Mouse (Mus musculus): Measurements from ENCODE around the gene Arfgap3. TPM values are rescaled to one million over a fixed set of nuclear protein-coding genes. Genes with fewer than 3 reads are reported as not detected.

Gene Arfgap3
- polyA plus RNA-seq, 1 experiment from 2014 or later, result 37.0 TPM

DNA sequence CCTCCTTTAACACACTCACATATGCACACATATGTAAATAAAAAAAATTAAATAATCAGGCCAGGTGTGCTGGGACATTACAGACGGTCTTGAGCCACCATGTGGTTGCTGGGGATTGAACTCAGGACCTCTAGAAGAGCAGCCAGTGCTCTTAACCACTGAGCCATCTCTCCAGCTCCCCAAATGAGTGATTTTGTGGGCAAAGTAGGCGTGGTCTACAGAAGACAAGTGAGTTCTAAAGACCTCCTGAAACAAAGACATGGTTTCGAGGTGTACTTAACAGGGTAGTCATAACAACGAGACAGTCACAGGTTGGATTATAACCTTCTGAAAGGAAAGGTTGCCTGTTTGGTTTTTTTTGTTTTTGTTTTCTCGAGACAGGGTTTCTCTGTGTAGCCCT lies 86.6 kb downstream of the Arfgap3 start:
- Histone ChIP-seq H3K27ac (replicated peaks) (no peak overlapping the region), H3K36me3 (no peaks in the 10 kb centered on the region), H3K4me2 (no peak overlapping the region), H3K4me3 (replicated peaks) (no peak overlapping the region), H3K4me1 (no peaks in the 10 kb centered on the region), H3K27me3 (replicated peaks) (0 out of 2 replicates have a peak, but pooled peaks cover 4% of the 10 kb centered on the region), H3K9ac (replicated peaks) (no peak overlapping the region), H3K9me3 (replicated peaks) (no peaks in the 10 kb centered on the region)
- ATAC-seq (ENCODE audit: low FRiP score), result no peak
- 83% methylated on average over 5 of the region's 5 CpGs for WGBS

DNA sequence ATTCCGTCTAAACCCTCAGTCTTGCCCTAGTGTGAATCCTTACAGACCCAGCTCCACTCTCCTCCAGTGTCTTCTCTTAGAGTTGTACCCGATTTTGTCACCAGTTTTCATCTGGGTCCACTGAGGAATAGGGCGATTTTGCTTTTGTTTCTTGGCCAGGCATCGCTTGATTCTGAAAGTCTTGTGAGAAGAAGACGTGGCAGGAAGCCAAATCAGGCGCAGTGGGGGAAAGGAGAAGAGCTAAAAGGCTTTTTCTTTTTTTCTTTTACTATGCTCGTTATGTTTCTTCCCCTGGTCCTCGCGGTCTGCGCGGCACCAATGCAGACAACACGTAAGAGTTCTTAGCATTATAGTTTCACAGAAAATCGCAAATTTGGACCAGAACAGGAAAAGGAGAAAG lies 92.1 kb downstream of the Arfgap3 start:
- peaks cover 8% of the 10 kb centered on the region for H3K27me3 ChIP-seq (replicated peaks)
- H3K4me2 ChIP-seq, result no peak overlapping the region
- no peaks in the 10 kb centered on the region for H3K9me3 ChIP-seq (replicated peaks)
- H3K27ac ChIP-seq (replicated peaks), result no peak overlapping the region
- no peak overlapping the region for H3K9ac ChIP-seq (replicated peaks)
- WGBS, result 58% methylated on average over 13 of the region's 13 CpGs
- no peak for ATAC-seq (ENCODE audit: low FRiP score)
- H3K4me3 ChIP-seq (replicated peaks), result no peak overlapping the region
- no peaks in the 10 kb centered on the region for H3K36me3 ChIP-seq
- H3K4me1 ChIP-seq, result 0 out of 2 replicates have a peak, but pooled peaks cover 4% of the 10 kb centered on the region

DNA sequence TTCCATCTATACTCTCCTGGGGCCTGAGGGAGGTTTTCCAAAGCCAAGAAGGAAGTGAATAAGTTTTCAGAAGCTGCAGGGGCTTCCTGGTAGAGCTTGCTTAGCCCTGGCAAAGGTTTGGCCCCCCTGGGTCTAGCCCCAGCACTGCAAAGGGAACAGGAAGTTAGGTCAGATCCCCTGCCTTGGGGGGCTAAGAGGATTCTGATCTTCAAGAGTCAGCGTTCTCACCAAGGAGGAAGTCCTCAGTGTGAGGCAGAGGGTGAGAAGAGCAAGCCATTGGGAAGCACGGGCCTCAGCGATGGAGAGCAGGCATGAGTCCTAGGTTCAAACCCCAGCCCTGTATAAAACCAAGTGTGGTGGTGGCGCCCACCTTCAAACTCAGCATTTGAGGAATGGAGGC lies 93.6 kb downstream of the Arfgap3 start:
- Histone ChIP-seq H3K4me1 (peaks cover 7% of the 10 kb centered on the region), H3K27ac (replicated peaks) (no peak overlapping the region), H3K9ac (replicated peaks) (no peak overlapping the region), H3K27me3 (replicated peaks) (peaks cover 22% of the 10 kb centered on the region), H3K36me3 (no peaks in the 10 kb centered on the region), H3K4me3 (replicated peaks) (no peak overlapping the region), H3K9me3 (replicated peaks) (no peaks in the 10 kb centered on the region), H3K4me2 (no peak overlapping the region)
- 78% methylated on average over 4 of the region's 4 CpGs for WGBS
- ATAC-seq (ENCODE audit: low FRiP score), result no peak

DNA sequence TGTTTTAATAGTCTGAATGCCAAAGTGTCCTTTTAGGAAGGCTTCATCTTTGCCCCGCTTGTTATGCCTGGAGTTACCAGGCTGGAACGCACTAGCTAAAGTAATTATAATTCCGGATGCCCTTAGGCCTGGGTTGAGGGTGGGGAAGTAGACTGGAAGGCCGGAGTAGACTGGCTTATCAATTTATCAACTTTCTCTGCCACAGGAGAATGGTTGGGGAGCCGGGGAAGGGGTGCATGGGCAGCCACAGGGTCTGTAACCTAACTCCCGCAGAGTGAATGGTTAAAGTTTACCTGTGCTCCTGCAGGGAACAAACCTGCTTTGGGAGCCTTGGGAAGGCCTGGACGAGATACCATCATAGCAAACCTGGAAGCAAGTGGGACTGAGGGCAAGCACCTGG lies 94.1 kb downstream of the Arfgap3 start:
- no peak for ATAC-seq (ENCODE audit: low FRiP score)
- 90% methylated on average over 7 of the region's 7 CpGs for WGBS
- H3K9me3 ChIP-seq (replicated peaks), result no peaks in the 10 kb centered on the region
- no peak overlapping the region for H3K4me2 ChIP-seq
- no peak overlapping the region for H3K9ac ChIP-seq (replicated peaks)
- H3K27ac ChIP-seq (replicated peaks), result no peak overlapping the region
- H3K4me3 ChIP-seq (replicated peaks), result no peak overlapping the region
- no peaks in the 10 kb centered on the region for H3K36me3 ChIP-seq
- H3K4me1 ChIP-seq, result peaks cover 12% of the 10 kb centered on the region
- H3K27me3 ChIP-seq (replicated peaks), result peaks cover 24% of the 10 kb centered on the region

DNA sequence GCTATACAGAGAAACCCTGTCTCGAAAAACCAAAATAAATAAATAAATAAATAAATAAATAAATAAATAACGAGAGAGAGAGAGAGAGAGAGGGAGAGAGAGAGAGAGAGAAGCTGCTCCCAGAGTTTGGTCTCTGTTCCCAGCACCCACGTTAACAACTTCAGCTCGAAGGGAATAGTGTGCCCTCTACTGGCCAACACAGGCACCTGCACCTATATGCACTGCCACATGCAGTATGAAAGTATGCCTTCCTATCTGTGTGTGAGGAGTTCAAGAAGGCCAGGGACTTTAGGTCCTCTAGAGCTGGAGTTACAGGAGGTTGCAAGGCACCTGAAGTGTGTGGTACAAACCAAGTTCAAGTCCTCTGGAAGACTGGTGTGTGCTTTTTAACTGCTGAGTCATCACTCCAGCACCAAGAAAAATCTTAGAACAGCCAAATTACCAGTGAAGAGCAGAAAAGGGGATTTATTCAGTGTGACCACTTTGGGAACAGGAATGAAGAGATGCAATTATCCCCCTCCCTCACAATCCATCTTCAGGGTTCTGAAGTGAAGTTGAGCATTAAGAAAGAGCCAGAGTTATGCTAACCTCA lies 94.8 kb downstream of the Arfgap3 start:
- H3K4me1 ChIP-seq, result peaks cover 19% of the 10 kb centered on the region
- H3K9ac ChIP-seq (replicated peaks), result no peak overlapping the region
- H3K4me3 ChIP-seq (replicated peaks), result no peak overlapping the region
- H3K36me3 ChIP-seq, result no peaks in the 10 kb centered on the region
- H3K9me3 ChIP-seq (replicated peaks), result no peaks in the 10 kb centered on the region
- H3K4me2 ChIP-seq, result no peak overlapping the region
- H3K27me3 ChIP-seq (replicated peaks), result peaks cover 30% of the 10 kb centered on the region
- ATAC-seq (ENCODE audit: low FRiP score), result no peak
- no peak overlapping the region for H3K27ac ChIP-seq (replicated peaks)
- 93% methylated on average over 4 of the region's 4 CpGs for WGBS

DNA sequence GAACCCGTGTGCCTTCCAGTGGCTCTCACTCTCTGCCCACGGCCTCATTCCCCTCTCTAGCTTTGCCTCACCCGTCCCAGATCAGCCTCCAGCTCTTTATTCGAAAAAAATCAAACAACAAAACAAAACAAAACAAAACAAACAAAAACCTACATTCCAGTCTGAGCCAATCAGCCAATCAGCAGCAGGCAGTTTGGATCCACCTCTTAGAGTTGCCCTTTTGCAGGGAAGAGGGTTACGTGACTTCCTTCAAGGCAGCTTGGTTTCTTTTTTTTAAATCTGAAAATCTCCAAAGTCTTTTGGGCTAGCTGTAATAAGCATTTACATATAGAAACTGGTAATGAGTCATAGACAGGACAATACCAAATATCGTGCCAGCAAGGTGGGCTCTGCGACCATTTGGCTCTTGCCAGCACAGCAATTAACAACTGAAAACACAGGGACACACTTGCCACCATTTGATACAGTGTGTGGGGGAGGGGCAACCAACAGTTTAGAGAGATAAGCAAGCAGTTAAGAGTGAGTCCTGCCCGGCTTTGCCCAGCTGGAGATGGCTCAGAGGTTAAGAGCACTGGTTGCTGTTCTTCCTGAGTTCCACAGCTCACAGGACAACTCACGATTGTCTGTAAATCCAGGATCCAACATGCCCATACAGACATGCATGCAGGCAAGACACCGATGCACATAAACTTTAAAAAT lies 95.5 kb downstream of the Arfgap3 start:
- ATAC-seq (ENCODE audit: low FRiP score), result no peak
- H3K36me3 ChIP-seq, result no peaks in the 10 kb centered on the region
- H3K4me2 ChIP-seq, result no peak overlapping the region
- no peaks in the 10 kb centered on the region for H3K9me3 ChIP-seq (replicated peaks)
- H3K27me3 ChIP-seq (replicated peaks), result peaks cover 37% of the 10 kb centered on the region
- WGBS, result 82% methylated on average over 10 of the region's 10 CpGs
- H3K9ac ChIP-seq (replicated peaks), result no peak overlapping the region
- peaks cover 19% of the 10 kb centered on the region for H3K4me1 ChIP-seq
- H3K27ac ChIP-seq (replicated peaks), result no peak overlapping the region
- no peak overlapping the region for H3K4me3 ChIP-seq (replicated peaks)

DNA sequence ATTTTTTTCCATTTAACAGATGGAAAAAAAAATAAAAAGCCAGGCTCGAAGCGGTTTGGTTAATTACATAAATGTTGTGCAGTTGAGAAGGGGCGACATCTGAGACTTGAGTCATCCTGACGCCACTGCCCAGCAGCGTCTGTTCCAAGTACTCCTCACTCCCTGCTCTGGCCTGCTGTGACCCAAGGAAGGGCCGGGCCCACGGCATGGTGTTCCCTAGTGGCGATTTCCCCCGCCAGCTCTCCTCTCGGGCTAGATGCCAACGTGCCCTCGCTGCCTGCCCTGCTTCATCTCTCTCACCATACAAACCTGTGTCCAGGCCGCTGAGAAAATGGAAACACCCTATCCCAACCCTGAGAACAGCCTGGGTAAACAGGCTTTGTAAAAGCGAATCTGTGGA lies 98.0 kb downstream of the Arfgap3 start:
- H3K9ac ChIP-seq (replicated peaks), result no peak overlapping the region
- no peak for ATAC-seq (ENCODE audit: low FRiP score)
- no peak overlapping the region for H3K27ac ChIP-seq (replicated peaks)
- WGBS, result 69% methylated on average over 14 of the region's 14 CpGs
- peaks cover 39% of the 10 kb centered on the region for H3K27me3 ChIP-seq (replicated peaks)
- no peak overlapping the region for H3K4me3 ChIP-seq (replicated peaks)
- peak overlapping the region; percentile 91; the same call in 1 of the 2 replicates for H3K4me2 ChIP-seq
- H3K36me3 ChIP-seq, result no peaks in the 10 kb centered on the region
- no peaks in the 10 kb centered on the region for H3K9me3 ChIP-seq (replicated peaks)
- peaks cover 16% of the 10 kb centered on the region for H3K4me1 ChIP-seq

DNA sequence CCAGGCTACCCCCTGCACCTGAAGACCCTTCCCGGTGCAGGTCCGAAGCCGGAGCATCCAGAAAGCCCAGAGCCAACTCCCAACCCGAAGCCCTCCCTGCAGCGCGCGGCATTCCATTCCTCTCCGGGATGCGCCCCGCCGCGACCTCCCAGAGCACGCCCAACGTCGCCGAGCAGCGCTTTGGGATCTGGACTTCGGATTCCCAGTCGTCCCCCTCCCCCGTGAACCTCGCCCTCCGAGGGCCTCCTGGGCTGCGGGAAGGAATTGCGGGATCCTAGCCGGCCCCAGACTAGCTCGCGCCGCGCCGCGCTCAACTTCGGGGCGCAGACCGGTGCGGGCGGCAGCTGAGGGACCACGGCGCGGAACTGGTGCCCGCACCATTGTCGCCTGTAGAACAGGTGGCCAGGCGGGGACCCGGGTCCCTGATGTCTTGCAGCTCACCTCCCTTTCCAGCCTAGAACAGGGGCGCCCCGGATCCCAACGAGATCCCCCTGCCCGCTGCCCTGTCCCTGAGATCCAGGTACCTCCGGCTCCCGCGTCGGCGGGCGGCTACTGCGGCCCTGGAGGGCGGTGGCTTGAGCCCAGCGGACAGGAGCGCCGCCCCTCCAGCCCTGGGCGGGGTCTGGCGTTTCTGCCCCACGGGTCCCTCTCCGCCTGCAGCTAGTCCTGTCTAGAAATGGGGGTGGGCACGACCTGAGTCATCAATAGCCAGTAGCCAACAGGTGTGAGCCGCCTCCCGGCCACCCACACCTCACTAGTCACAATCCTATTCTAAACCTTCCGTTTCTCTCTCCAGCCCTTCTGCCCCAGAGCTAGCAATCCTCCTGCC lies 98.7 kb downstream of the Arfgap3 start, which contains the start of gene A4galt:
A4galt (minus strand) TSS at position 599 of the 829 bp plus-strand sequence.
- no peak for ATAC-seq (ENCODE audit: low FRiP score)
- Histone ChIP-seq H3K27me3 (replicated peaks) (peaks cover 39% of the 10 kb centered on the region), H3K4me3 (replicated peaks) (peak within 1 kb of the TSS; percentile 46), H3K4me1 (peaks cover 16% of the 10 kb centered on the region), H3K4me2 (peak within 1 kb of the TSS; percentile 91), H3K9ac (replicated peaks) (peak within 1 kb of the TSS; percentile 45), H3K27ac (replicated peaks) (no peak within 1 kb of the TSS), H3K9me3 (replicated peaks) (no peaks in the 10 kb centered on the region), H3K36me3 (no peaks in the 10 kb centered on the region)
- WGBS, result 2% methylated on average over 65 of the region's 66 CpGs

DNA sequence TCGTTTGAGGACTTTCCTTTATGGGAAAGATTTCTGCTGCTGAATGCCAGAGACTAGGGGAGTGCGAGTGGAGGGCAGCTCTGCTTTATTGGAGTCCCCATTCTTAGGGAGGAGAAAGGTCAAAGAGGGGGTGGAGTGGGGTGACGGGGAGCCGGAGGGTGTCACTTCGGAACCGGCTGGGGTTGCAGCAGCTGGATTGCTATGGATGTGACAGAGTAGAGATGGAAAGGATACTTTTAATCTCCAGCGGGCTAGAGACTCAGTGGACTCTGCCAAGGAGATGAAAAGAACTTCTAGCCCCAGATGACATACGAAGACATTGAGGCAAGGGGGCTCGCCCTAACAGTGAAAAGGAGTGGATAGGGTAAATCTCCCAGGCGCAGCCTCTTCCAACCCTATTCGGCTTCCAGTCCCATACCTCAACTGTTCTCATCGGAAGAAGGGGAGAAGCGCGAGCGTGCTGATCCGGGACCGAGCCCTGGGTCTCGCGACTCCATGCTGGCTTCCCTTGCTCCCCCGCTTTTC lies 99.3 kb downstream of the Arfgap3 start:
- no peaks in the 10 kb centered on the region for H3K36me3 ChIP-seq
- ATAC-seq (ENCODE audit: low FRiP score), result no peak
- H3K9ac ChIP-seq (replicated peaks), result peak overlapping the region; percentile 45
- H3K4me2 ChIP-seq, result peak overlapping the region; percentile 91
- H3K4me1 ChIP-seq, result peaks cover 16% of the 10 kb centered on the region
- peak overlapping the region; percentile 46 for H3K4me3 ChIP-seq (replicated peaks)
- no peaks in the 10 kb centered on the region for H3K9me3 ChIP-seq (replicated peaks)
- H3K27ac ChIP-seq (replicated peaks), result no peak overlapping the region
- WGBS, result 2% methylated on average over 19 of the region's 20 CpGs
- H3K27me3 ChIP-seq (replicated peaks), result peaks cover 39% of the 10 kb centered on the region

Measured in neural tube, embryonic 15.5 days (tissue).